Mouse (Mus musculus): ENCODE results near the gene D630045J12Rik.

The D630045J12Rik gene

GRCm38 (mm10) chr6:38131801-38132231 lies 122.0 kb downstream of the D630045J12Rik start:
- no peak for DNase-seq (ENCODE audit: low spot score)

GRCm38 (mm10) chr6:38129883-38130282 lies 123.9 kb downstream of the D630045J12Rik start:
- no peak for DNase-seq (ENCODE audit: low spot score)

- DNase-seq (ENCODE audit: low spot score) = no peak
Observed at GRCm38 (mm10) chr6:38128115-38128514, 125.7 kb downstream of the D630045J12Rik start.

- DNase-seq (ENCODE audit: low spot score) = no peak
Observed at GRCm38 (mm10) chr6:38125462-38125861, 128.3 kb downstream of the D630045J12Rik start.

- DNase-seq (ENCODE audit: low spot score) = no peak
Observed at GRCm38 (mm10) chr6:38124882-38125281, 128.9 kb downstream of the D630045J12Rik start.

- DNase-seq (ENCODE audit: low spot score) = no peak
Observed at GRCm38 (mm10) chr6:38124207-38124835, 129.5 kb downstream of the D630045J12Rik start, which contains the start of gene Atp6v0a4. Gene Atp6v0a4 (minus strand): TSS chr6:38124586.

- DNase-seq (ENCODE audit: low spot score) = no peak
Observed at GRCm38 (mm10) chr6:38123471-38124206, 130.2 kb downstream of the D630045J12Rik start.

GRCm38 (mm10) chr6:38122791-38123190 lies 131.0 kb downstream of the D630045J12Rik start:
- DNase-seq (ENCODE audit: low spot score) = no peak

GRCm38 (mm10) chr6:38121843-38122242 lies 132.0 kb downstream of the D630045J12Rik start:
- DNase-seq (ENCODE audit: low spot score) = no peak

- no peak for DNase-seq (ENCODE audit: low spot score)
Observed at GRCm38 (mm10) chr6:38120681-38121371, 133.0 kb downstream of the D630045J12Rik start.

GRCm38 (mm10) chr6:38118341-38118740 lies 135.5 kb downstream of the D630045J12Rik start:
- no peak for DNase-seq (ENCODE audit: low spot score)

GRCm38 (mm10) chr6:38116107-38116770 lies 137.6 kb downstream of the D630045J12Rik start:
- peak; percentile 41 for DNase-seq (ENCODE audit: low spot score)

GRCm38 (mm10) chr6:38110859-38111258 lies 142.9 kb downstream of the D630045J12Rik start:
- DNase-seq (ENCODE audit: low spot score) = no peak

GRCm38 (mm10) chr6:38109871-38110270 lies 143.9 kb downstream of the D630045J12Rik start:
- DNase-seq (ENCODE audit: low spot score) = no peak

GRCm38 (mm10) chr6:38109160-38109795 lies 144.5 kb downstream of the D630045J12Rik start, which contains the start of gene Tmem213:
Gene Tmem213 (plus strand): TSS chr6:38109255.
- no peak for DNase-seq (ENCODE audit: low spot score)

GRCm38 (mm10) chr6:38108449-38108848 lies 145.4 kb downstream of the D630045J12Rik start:
- DNase-seq (ENCODE audit: low spot score) = no peak

GRCm38 (mm10) chr6:38105924-38106323 lies 147.9 kb downstream of the D630045J12Rik start:
- no peak for DNase-seq (ENCODE audit: low spot score)

GRCm38 (mm10) chr6:38103775-38104174 lies 150.0 kb downstream of the D630045J12Rik start:
- no peak for DNase-seq (ENCODE audit: low spot score)

- DNase-seq (ENCODE audit: low spot score) = no peak
Observed at GRCm38 (mm10) chr6:38102216-38102795, 151.5 kb downstream of the D630045J12Rik start.

- DNase-seq (ENCODE audit: low spot score) = no peak
Observed at GRCm38 (mm10) chr6:38096961-38097370, 156.8 kb downstream of the D630045J12Rik start.

- DNase-seq (ENCODE audit: low spot score) = no peak
Observed at GRCm38 (mm10) chr6:38094701-38095100, 159.1 kb downstream of the D630045J12Rik start.

Data from layer of hippocampus, adult 9-10 months (tissue).